Mouse (Mus musculus): ENCODE data around the gene Gsdme.

Gene Gsdme

DNA sequence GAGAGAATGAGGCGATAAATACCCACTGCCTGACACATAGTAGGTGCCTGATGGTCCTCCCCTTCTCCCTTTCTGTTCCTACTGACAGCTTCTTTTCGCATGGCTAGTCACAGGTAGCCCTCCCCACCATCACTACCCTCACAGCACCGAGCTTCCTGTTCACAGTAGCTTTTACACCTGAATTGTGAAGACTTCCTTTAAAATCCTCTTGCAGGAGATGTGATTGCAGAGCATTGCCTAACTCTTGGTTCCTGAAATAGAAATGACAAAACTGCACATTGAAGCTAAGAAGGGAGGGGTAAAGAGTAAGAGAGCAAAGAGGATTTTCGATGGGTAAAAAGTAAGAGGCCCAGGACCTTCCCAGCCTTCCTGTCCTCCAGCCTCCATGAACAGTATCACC, 18.7 kb downstream of the Gsdme start:
- DNase-seq (ENCODE audit: low spot score) = no peak

GRCm38 (mm10) chr6:50244126-50244525, 19.5 kb downstream of the Gsdme start:
- DNase-seq (ENCODE audit: low spot score) = no peak

DNA sequence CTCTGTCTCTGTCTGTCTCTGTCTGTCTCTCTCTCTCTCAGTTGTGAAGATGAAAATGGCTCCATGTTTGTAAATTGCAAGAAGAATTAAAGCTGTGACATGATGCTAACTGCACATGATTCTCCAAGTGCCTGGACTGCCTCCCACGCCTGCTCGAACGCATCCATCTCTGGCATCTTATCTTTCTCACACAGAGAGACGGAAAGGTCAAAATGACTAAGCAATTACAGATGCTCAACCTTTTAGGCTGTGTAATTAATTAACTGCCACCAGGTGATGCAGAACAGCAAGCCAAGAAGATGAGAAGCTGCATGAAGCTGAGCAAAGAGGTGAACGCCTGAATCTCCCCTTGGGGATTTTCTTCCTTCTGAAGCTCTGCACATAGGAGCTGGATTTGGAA, 23.2 kb downstream of the Gsdme start:
- no peak for DNase-seq (ENCODE audit: low spot score)

DNA sequence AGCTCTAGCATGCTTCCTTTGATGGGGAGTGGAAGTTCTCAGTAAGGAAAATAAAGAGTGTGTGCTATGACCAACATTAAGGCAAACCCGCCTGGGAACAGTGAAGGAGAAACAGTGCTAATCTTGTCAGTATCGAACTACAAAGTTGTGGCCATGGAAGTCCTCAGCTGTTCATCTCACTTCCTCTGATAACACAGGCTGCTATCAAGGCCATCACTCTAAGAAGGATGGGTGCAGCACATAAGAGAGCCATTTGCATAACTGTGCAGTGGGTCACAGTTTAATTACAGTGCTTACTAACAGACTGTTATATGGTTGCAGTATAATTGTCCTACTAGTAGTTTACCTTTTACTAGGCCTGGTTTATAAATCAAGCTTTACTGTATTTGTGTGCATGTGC, 23.8 kb downstream of the Gsdme start:
- DNase-seq (ENCODE audit: low spot score) = no peak

DNA sequence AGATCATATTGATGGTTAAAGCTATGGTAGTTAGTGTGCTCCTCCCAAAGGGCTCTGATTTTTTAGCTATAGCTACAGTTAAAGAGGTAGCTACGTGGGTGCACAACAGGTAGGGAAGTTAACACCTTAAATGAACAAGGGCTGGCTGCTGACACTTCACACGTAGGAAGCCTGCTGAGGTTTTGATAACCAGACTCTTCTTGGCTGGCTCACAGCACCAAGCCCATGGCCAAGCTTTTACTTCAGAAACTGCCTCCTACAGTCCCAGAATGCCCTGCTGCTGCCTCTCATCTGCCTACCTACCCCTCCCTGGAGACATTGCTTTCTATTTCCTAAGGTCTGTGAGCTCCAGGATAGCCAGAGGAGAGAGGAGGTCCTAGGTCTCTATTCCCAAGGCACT, 25.7 kb downstream of the Gsdme start:
- no peak for DNase-seq (ENCODE audit: low spot score)

DNA sequence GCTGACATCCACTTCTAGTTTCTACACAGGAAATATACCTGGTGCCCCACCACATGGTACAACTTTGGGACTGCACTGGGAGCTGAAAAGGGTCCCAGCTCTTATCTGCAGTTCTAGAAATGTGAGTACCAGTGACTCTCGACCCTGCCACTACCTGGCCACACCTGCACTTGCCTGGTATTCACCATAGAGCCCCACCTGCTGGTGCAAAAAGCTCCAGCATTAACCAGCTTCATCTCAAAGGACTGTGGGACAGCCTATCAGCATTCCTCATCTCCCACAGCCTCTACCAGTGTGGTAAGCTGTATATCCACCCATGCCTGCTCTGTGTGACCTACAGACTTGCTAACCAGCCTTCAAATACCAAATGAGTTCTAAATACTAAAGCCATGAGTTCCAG, 30.7 kb downstream of the Gsdme start:
- DNase-seq (ENCODE audit: low spot score) = no peak

DNA sequence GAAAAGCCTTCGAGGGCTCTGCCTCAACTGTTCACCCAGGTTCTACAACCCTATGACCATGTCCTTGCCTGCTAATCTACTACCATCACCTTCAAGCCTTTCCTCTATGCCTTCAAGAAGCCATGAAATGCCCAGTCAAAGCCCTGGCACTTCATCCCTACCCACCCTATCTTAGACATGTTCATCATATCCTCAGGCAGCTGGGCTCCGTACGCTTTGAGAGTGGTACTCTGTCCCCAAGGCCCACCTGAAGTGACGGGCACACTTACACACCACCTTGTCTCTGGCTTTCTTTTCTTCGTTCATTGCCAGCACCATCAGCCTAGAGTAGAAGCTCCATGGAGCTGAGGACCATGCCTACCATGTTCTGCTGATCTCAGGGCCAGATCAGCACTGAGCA, 32.4 kb downstream of the Gsdme start:
- DNase-seq (ENCODE audit: low spot score) = no peak

- no peak for DNase-seq (ENCODE audit: low spot score)
Measured at GRCm38 (mm10) chr6:50228180-50228579, 35.5 kb downstream of the Gsdme start.

GRCm38 (mm10) chr6:50225232-50225631, 38.4 kb downstream of the Gsdme start:
- DNase-seq (ENCODE audit: low spot score) = no peak

GRCm38 (mm10) chr6:50223606-50224005, 40.1 kb downstream of the Gsdme start:
- no peak for DNase-seq (ENCODE audit: low spot score)

DNA sequence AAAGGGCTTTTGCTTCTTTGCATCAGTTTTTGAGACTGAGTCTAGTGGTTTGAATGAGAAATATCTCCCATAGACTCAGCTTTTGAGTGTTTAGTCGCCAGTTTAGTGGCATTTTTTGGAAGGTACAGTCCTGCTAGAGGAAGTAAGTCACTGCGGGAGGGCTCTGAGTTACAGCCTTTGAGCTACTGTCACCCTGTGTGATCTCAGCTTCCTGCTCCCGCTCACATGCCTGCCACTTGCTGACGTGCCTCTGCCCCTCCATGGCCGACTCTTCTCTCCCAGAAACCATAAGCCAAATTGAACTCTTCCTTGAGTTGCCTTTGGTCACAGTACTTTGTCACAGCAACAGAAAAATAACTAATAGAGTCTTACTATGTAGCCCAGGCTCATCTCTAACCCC, 40.7 kb downstream of the Gsdme start:
- no peak for DNase-seq (ENCODE audit: low spot score)

DNA sequence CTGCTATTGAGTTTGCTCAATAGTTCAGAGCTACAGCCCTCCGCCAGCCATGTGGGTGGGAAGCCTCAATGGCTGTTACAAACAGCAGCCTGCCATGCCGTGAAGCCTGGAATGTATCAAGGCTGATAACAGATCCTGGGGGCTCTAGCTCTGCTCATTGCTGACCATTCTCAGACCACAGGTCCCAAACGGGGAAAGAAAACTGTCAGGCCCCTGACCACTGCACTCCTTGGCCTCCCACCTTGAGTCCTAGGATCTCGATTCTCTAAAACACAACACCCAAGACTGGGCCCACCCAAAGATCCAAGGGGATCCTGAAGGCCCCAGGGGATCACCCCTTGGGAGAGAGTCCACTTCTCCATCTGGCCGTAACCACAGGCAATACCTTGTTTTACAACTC, 41.3 kb downstream of the Gsdme start:
- no peak for DNase-seq (ENCODE audit: low spot score)

- peak; percentile 23 for DNase-seq (ENCODE audit: low spot score)
Measured at GRCm38 (mm10) chr6:50220863-50221262, 42.8 kb downstream of the Gsdme start.

GRCm38 (mm10) chr6:50219066-50219465, 44.6 kb downstream of the Gsdme start:
- no peak for DNase-seq (ENCODE audit: low spot score)

DNA sequence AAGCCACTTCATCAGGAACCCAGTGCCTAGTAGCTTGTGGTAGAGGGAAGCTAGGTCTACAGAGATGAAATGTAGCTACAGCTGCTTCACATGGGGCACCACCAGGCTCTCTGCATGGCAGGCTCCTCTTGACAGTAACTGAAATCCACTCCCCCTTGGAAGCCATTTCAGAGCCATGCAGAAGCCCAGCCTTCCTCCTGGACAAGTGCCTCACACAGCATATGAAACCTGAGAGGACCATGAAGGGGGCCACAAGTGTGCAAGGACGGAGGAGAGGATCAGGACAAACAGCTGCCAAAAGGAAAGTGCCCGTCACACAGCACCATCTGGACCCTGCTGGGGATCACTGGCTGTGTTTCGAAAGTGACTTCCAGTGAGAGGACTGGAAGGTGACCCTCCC, 45.0 kb downstream of the Gsdme start:
- no peak for DNase-seq (ENCODE audit: low spot score)

DNA sequence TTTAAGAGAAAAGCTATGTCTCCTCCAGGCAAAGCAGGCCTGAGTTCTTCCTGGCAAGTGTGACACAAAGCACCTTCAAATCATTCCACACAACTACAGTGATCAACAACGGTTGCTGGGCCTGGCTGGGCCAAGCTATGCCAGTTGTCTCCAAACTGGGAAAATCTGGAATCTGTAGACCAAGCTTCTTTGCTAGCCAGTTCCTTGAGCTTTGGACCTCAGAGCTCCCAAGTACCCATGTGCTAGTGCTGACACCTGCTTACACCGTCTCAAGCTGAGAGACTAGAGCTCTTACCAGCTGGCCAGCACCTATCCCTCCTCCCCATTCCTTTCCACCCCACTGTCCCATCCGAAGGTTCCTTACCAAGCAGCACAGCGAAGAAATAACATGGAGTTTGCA, 47.7 kb downstream of the Gsdme start:
- DNase-seq (ENCODE audit: low spot score) = no peak

GRCm38 (mm10) chr6:50215373-50215745, 48.3 kb downstream of the Gsdme start:
- no peak for DNase-seq (ENCODE audit: low spot score)

GRCm38 (mm10) chr6:50214711-50215372, 48.8 kb downstream of the Gsdme start:
- DNase-seq (ENCODE audit: low spot score) = no peak

- no peak for DNase-seq (ENCODE audit: low spot score)
Measured at GRCm38 (mm10) chr6:50205093-50205492, 58.6 kb downstream of the Gsdme start.

- DNase-seq (ENCODE audit: low spot score) = no peak
Measured at GRCm38 (mm10) chr6:50204356-50204755, 59.3 kb downstream of the Gsdme start.

GRCm38 (mm10) chr6:50193851-50194250, 69.8 kb downstream of the Gsdme start:
- no peak for DNase-seq (ENCODE audit: low spot score)

GRCm38 (mm10) chr6:50192822-50193221, 70.8 kb downstream of the Gsdme start:
- DNase-seq (ENCODE audit: low spot score) = no peak

- no peak for DNase-seq (ENCODE audit: low spot score)
Measured at GRCm38 (mm10) chr6:50192169-50192568, 71.5 kb downstream of the Gsdme start.

GRCm38 (mm10) chr6:50191605-50192004, 72.1 kb downstream of the Gsdme start:
- no peak for DNase-seq (ENCODE audit: low spot score)

DNA sequence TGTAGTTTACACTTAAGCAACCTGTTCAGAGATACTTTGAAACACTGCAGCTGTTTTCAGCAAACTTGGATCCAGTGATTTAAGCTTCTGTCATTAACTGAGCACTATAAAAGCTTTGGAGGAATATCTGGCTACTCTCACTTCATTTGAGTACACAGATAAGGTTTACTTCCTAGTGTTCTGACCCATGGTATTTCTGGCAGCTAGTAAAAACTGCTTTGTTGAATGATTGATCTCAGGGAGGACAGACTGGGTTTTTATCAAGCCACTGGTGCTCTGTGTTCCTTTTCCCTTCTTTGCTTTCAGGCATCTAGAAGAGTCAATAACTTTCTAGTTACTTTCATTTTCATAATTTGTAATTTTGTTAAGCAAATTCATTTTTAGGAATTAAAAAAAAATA, 74.3 kb downstream of the Gsdme start:
- no peak for DNase-seq (ENCODE audit: low spot score)
